Mouse (Mus musculus) small intestine, adult 2 months (tissue): ENCODE data around the gene Atxn7l1.

Experiments
- CTCF ChIP-seq: fragments of 200-500 bp; IDR thresholded peaks from 2 replicates; pipeline ENCODE4 v1.5.1; 2012; ENCODE audit warnings: low read depth, mild to moderate bottlenecking, control low read depth, inconsistent platforms, low read length, moderate library complexity, mixed read lengths; ENCODE audit not compliant: insufficient replicate concordance, insufficient read length; ENCODE audit errors: extremely low read depth
- POLR2A ChIP-seq: fragments of 200-500 bp; IDR thresholded peaks from 2 replicates; pipeline ENCODE4 v1.6.1; 2012; ENCODE audit warnings: low read depth, mild to moderate bottlenecking, control low read depth, inconsistent platforms, low read length, moderate library complexity

GRCm38 (mm10) chr12:33339822-33340221 lies 192.3 kb downstream of the Atxn7l1 start:
- TF ChIP-seq CTCF (no peak), POLR2A (no peak)
